Mouse (Mus musculus): ENCODE data around the gene Stpg1.

GRCm38 (mm10) chr4:135565400-135565799 lies 70.8 kb downstream of the Stpg1 start:
- TF ChIP-seq CTCF (IDR thresholded peaks at IDR 0.05; ENCODE audit: low read depth) (no peak), EP300 (IDR thresholded peaks at IDR 0.05; ENCODE audit: low read depth) (no peak)
